Mouse (Mus musculus) layer of hippocampus, postnatal 25 days (tissue): ENCODE data around the gene Rgcc. TPM values are rescaled to one million over a fixed set of nuclear protein-coding genes. Genes with fewer than 3 reads are reported as not detected.

Experiments used
- DNase-seq, 2 experiments: peaks; one replicate each; pipeline ENCODE4 v3.0.0; 2022; ENCODE audit warnings: mixed read lengths in 2 of 2, low spot score in 1 of 2; ENCODE audit errors: extremely low spot score in 1 of 2
- total RNA-seq, 2 experiments: library from RNA; stranded (reverse); gene quantifications; 2 replicates each; pipeline ENCODE4 v1.2.3; 2021

Gene Rgcc
- total RNA-seq, 2 experiments from 2014 or later = 39.6 to 43.9 TPM

DNA sequence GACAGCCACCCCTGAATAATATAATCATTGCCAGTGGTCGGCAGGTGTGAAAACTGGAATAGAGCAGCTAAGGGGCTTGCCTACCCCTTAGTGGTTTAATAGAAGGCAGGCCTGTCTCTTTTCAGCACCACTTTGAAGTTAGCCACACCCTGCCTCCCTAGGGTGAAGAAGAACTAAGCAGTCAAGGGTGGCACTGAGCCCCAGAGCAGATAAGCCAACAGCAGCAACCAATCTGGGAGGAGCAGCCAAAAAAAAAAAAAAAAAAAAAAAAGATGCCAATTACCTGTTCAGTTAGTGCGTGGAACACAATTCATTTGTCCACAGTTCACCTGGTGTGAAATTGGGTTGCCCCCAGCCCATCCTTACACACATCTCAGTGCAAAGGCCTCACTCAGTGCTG is 1.7 kb upstream of the Rgcc start:
- DNase-seq = no peak

DNA sequence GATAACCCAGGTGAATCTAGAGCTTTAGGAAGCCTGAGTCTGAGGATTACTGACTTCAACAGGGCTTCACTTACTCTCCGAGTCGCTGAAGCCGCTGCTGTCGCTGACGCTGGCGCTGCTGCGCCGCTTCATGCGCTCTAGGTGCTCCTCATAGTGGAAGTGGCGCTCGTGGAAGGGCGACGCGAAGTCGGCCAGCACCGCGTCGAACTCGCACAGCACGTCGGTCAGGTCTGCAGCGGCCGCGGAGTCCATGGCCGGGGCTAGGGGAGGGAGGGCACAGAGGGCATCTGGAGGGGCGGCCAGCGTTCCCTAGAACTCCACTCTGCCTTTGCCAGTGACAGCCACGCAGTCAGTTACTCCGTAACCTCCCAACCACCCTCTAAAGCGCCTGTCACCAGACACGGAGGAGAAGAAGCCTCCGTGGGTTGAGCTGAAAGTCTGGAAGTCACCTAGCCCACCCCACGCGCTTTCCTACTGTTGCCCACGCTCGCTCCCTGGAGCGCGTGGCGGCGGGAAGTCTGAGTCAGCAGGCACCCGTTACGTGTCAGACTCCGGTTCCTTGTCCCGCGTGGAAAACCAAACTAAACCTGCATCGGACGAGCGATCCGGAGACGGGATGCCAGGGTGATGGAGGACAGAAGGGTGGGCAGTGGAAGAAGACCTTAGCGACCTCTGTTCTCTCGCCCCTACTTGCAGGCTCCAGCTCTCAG is 649 bp downstream of the Rgcc start:
- peak; percentile 17 to 31 for DNase-seq

DNA sequence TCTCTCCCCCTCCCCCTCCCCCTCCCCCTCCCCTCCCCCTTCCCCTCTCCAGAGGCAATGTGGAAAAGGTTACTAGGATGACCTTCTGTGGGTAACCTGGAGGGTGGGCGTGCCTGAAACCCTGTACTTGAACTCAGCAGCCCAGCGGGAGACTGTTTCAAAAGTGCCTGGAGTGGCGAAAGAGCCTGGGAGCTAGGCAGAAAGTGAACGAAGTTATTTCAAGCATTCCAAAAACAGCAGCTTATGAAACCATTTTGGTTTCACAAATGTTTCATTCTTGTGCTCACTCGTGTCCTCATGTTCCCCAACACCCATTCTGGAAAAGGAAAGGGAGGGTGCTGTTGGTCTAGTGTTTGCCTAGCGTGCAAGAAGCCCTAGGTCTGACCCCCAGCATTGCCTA is 1.6 kb downstream of the Rgcc start:
- no peak for DNase-seq

DNA sequence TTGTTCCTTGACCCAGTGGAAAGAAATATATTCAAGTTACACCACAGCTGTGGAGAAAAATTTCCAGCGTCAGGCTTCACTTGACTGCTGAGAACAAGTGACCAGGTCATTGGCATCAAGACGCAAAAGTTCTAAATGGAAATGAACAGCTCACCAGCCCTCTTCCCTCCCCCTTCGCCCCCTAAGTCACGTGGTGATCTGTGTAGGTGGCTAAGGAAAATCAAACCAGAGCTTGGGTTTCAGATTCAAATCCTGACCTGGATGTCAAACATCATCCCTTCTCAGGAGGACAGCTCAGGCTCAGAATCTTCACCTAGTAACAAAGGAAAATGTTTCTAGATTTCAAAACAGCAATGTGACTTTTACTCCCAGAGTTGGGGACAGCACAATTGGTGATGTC is 2.2 kb downstream of the Rgcc start:
- no peak for DNase-seq

DNA sequence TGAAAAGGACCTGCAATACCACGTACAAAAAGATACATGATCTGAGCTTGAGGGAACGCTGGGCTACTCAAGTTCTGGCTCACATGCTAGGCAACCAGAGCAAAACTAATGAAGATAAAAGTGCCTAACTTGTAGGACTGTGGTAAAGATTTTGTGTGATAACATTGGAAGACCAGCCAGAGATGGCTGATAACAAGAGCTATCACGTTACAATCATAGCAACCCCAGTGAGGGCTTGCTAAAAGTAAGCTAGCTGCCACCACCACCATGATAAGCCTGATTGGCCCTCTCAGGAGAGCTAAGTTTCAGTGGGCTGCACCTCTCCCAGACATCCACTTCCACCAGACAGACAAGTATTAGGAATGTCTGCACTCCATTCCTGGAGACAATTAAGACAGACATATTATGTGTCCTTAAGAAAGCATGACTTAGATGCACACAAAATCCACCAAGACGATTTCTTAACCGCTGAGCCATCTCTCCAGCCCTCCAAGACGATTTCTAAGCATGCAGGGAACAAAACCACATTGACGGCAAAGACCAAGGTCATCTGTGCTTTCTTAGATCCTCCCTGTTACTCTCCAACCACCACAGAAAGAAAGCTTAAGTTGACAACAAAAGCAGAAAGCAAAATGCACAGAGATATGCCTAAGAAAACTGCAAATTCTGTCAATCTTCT is 3.0 kb downstream of the Rgcc start:
- DNase-seq = no peak

DNA sequence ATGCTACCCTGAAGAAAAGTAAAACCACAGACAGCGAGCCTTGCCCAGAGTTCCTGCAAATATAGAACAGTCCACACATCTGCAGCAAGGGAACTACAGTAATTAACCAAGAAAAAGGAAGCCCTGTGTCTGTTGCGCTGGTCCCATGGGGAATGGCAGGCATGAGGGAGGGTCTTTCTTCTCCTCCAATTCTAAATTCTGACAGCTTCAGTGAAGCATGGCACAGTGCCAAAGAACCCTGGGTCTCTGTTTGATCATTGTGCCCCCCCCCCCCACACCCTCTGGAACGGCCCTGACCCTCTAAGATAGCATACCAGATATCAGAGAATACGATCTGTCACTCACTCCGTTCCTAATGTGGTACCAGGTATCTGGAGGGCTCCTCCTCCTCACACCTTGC is 4.6 kb downstream of the Rgcc start:
- no peak for DNase-seq

DNA sequence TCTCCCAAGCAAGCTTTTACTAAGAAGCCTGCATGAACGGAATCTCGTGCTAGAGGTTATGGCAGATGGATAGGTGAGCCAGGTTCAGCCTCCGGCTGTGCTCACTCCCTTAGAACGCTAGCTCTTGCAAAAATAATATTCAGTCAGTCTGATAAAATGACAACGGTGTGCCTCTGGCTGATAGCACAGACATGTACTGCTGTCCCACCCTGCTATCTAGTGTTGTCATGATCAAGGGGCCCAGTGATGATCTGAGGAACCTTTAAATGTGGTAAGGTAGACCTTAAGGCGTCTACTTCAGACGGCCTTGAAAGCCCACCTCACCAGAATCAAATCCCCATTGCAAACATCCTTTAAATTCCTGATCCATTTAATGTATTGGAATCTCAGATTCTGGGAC is 5.2 kb downstream of the Rgcc start:
- no peak for DNase-seq

DNA sequence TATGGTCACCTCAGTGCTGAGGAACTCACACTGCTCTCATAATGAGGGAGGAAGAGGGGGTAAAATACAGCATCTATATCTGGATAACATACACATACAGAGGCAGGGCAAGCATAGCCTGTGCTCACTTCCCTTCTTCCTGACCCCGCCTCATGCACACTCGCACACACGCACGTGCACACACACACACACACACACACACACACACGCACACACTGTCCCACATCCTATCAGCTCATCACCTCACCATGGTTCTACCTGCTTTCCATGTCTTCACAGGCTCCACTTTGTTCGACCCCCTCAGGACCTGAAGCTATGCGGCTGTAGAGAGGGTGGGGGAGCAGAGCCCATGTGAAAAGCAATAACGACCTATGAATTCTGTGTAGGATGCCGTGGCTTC is 5.9 kb downstream of the Rgcc start:
- no peak for DNase-seq

DNA sequence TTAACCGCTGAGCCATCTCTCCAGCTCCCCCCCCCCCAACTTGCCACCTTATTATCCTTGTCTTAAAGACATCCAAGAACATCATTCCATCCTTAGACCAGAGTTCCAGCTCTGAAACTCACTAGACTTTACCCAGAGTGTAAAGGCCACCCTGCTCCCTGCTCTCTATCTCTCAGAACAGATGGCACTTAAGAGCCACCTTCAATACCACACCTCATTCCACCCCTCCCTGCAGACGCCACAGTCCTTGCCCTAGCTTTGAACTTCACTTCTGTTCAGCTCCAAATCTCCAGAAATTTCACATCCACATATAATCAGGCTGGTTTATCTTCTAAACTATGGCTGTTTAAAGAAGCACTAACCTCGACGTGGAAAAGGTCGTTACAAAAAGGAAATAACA is 6.5 kb downstream of the Rgcc start:
- DNase-seq = no peak

DNA sequence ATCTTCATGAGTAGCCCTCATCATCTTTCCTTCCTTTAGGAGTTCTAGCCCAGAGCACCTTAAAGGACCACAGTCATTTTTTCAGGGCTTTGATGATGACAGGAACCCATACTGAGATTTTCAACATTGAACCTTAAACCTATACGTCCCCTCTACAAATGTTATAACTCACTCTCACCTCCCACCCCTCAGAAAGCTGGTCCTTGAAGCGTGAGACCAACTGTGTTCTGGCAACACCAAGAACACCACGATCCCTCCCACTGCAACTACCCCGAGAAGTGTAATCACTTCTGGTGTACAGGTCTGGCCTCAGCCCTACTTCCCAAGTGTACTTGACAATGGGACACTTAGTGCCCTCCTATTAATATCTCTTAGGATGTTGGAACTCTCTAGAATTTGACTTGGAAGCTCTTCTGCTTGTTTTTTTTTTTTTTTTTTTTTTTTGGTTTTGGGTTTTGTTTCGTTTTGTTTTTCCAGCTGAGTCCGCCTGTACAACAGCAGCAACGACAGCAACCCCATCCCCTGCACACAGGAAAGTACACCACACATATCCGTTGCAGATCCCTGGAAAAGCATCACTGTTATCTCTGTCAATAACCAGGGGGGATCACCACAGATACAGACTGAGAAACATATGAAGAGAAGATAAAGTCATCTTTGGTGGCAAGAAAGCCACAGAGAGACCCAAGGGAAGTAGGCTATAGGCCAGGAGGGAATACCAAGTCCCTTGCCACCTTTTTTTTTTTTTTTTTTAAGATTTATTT is 7.2 kb downstream of the Rgcc start:
- DNase-seq = no peak

DNA sequence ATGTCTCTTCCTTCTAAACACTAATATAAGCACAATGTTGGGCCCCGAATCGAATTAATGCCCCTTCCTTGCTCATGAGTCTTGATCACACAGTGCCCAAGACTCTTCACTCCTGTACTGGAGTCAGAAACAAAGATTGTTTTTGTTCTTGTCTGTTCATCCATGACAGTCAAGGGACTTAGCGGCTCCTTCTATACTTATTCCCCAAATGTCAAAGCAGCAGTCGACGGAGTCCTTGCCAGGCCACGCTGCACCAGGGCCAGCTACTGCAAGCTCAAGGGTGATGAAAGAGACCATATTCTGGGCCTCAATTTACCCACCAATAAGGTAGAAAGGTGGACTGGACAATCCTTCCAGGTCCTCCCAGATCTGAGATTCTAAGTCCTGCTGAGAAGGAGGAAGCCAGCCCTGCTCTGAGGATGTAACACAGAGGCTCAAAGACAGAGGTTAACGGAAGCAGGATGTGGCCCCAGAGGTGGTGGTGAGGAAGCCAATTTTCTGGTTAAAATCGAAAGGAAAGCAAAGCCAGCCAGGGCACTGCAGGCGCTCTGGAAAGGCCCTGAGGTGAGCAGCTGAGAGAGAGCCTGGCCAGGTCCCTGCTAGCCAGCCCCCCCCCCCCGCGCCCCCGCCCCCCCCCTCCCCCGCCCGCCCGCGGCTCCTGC is 8.2 kb downstream of the Rgcc start:
- no peak for DNase-seq

DNA sequence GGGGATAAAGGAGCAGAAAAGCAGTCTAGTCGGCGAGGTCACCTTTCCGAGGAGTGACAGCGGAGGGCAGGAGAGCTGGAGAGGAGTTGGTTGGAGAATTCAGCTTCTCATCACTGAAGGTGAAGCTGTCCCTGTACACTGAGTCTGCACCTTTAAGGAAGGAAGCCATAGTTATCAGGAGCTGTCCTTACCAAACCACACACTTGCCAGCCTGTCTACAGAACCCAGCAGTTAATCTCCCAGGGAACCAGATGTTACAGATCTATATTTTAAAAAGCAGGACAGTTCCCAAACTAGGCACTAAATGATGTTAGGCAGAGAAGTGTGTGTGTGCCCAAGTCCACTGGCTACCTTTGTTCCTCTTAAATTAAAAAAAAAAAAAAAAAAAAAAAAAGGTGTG is 9.8 kb downstream of the Rgcc start:
- DNase-seq = no peak

DNA sequence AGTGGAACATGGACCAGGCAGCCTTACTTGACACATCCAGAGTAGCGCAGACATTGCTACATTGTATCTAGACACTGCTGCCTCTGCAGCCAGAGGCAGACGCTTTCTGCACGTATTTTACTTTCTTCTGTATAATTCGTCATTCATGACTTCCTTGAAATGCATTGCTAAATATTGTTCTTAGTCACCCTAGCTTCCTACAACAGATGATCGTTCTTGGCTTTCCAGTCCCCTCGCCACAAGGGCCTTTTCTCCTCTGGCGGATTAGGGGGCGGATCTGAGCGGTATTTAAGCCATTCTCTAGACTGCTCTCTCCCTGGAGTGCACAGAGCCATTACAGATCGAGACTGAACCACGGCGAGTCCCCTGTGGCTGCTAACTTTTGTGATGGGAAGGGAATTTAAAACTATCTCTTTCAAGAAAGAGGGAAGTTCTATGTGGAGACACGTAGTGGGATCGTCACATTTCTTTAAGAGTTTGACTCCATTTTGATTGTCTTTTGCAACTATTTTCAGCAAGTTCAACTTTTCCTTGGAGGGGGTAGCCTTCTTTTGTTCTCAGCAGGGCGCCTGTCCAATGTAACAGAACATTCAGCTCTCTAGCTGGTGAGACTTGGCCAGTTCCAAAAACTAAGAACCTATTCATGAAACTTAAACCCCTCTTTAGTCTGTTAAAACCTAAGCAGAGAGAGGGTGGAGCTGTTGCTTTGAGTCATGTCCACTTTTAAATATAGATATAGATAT is 10.6 kb downstream of the Rgcc start:
- no peak for DNase-seq

DNA sequence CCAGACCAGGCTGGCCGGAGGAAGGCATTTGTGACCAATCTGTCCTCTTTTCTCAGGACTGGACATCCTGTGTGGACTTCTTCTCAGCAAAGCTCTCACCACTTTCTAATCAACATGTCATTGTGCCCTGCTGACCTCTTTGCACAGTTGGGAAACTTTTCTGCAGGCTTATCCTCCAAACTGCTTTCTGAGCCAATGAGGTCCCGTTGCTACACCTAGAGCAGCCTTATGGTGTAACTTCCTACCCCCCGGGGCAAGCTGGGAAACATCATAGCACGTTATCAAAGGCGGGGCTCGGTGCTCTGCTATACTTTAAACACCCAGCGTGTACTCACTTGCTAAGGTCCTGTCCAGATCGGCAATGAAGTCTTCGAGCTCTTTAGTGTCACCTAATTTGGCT is 11.5 kb downstream of the Rgcc start:
- no peak for DNase-seq

DNA sequence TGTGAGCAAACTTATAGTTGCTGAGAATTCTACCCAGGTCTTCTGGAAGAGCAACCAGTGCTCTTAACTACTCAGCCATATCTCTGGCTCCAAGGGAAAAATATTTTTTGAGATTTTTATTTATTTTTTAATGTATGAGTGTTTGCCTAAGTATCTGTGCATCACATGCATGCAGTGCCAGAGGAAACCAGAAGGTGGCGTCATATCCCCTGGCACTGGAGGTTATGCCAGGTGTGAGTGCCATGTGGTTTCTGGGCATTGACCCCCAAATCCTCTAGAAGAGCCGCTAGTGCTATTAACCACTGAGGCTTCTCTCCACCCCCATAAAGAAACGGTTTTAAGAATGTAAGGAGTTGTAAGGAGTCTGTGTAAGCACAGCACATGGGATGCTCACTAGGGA is 13.2 kb downstream of the Rgcc start:
- DNase-seq = no peak

DNA sequence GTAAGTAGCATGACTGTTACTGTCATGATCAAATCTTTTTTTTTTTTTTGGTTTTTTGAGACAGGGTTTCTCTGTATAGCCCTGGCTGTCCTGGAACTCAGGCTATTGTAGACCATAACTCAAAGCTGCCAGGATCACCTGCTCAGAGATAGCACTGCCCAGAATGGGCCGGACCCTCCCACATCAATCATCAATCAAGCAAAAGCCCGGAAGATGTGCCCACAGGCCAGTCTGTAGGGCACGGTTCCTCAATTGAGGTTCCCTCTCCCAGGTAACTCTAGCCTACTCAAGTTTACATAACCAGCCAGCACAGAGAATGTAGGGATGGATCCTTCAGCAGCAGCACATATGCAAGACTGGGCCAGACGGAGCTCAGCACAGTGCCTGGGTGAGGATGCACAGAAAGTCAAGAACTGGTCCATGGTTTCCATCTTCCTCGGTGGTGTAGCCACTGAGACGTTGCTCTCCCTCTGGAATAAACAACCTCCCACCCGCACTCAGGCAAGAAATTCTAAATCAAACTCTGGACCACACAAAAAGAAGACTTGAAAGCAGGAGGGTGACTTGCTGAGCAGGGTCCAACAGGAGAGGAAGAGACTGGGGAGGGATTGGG is 14.1 kb downstream of the Rgcc start:
- DNase-seq = no peak

DNA sequence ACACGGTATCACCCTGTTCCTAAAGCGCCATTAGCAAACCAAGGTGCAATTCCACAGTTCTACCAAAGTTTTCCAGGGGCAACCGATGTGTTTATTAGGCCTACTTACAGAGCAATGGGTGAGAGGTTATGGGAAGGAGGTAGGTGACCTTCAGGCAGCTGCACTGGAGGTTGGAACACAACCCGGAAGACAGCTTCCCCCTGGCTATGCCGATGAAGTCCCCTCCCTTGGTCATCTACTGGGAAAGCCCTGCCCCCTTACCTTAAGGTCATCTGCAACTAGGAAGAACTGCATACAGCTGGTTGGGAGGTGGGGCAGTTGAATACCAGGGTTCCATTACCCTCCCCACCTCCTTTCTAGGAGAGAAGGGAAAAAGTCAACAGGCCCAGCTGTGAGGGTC is 15.9 kb downstream of the Rgcc start:
- no peak for DNase-seq

DNA sequence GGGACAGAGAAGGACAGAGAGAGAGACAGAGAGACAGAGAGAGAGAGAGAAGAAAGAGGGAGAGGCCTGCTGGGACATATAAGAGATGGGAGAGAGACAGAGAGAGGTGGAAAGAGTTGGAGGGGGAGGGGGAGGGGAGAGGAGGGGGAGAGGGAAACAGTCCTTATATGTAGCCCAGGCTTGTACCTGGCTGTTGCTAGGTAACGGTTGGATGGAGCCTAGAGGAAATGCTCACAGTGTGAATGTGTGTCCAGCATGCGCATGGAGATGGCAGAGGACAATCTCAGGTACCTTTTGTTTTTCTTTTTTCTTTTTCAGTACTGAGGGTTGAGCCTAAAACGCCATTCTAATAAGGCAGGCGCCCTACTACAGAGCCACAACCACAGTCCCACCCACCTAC is 16.8 kb downstream of the Rgcc start:
- no peak for DNase-seq

DNA sequence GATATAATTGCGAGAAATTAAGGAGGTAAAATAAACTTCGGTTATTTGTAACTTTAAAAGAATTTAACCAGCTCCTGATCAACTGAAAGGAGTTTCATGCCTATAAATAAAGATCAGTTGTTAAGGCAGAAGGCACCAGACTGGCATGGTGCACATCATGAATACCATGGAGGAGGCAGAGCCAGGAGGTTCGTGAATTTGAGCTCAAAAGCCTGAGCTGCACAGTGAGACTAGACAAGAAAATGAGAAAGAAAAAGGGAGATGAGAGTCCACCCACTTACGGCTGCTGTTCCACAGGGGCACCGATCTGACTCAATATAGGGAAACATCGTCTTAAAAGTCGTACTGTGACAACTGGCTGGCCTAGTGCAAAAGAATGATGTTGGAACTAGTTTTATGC is 17.5 kb downstream of the Rgcc start:
- DNase-seq = no peak

DNA sequence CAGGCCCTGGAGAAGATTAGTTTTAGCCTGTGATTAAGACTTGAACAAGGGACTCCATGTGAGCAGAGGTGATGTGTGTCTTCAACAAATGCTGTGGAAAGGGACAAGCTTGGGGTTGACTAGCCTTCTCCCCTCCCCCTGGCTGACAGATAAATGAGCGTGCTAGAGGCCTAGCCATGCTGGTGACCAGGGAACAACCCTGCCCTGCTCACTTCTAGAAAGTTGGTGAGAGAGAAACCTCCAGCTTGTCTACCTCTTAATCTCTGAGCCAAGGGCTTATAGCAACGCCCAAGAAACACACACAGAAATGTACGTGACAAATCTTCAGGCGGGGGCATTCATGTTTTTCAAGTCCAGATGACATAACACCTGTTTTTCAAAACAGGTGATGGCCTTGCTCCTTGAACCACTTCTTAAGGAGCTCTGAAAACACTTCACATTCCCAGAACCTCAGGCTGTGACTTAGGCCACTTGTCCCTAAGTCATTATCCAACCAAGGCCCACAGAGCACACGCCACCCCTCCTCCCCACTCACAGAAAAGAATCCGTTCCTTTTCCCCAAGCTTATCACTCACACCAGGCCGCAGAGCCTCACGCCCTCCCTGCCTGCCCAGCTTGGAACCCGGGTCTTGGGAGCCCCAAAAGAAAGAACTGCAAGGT is 19.4 kb downstream of the Rgcc start:
- DNase-seq = no peak
